Mouse (Mus musculus): ENCODE results near the gene Ubl7. TPM values are rescaled to one million over a fixed set of nuclear protein-coding genes. Genes with fewer than 3 reads are reported as not detected.

Gene Ubl7
- polyA plus RNA-seq, 1 experiment = 67.3 TPM

- peak overlapping the region; percentile 73 for H3K27ac ChIP-seq (replicated peaks; ENCODE audit: low read depth, low read length)
- H3K4me3 ChIP-seq (ENCODE audit: insufficient read depth, low read depth, low read length) = no peak overlapping the region
- peaks cover 38% of the 10 kb centered on the region for H3K4me1 ChIP-seq (ENCODE audit: control insufficient read depth, insufficient read depth, insufficient read length, low read length)
Observed at GRCm38 (mm10) chr9:57961863-57962778, 51.3 kb downstream of the Ubl7 start.

GRCm38 (mm10) chr9:57963249-57963997 is 52.6 kb downstream of the Ubl7 start:
- Histone ChIP-seq H3K4me1 (ENCODE audit: control insufficient read depth, insufficient read depth, insufficient read length, low read length) (peaks cover 46% of the 10 kb centered on the region), H3K4me3 (ENCODE audit: insufficient read depth, low read depth, low read length) (no peak overlapping the region), H3K27ac (replicated peaks; ENCODE audit: low read depth, low read length) (peak overlapping the region; percentile 95)

GRCm38 (mm10) chr9:57963998-57964395 is 53.2 kb downstream of the Ubl7 start:
- no peak overlapping the region for H3K4me3 ChIP-seq (ENCODE audit: insufficient read depth, low read depth, low read length)
- peak overlapping the region; percentile 95 for H3K27ac ChIP-seq (replicated peaks; ENCODE audit: low read depth, low read length)
- peaks cover 49% of the 10 kb centered on the region for H3K4me1 ChIP-seq (ENCODE audit: control insufficient read depth, insufficient read depth, insufficient read length, low read length)

- peak overlapping the region; percentile 95 for H3K27ac ChIP-seq (replicated peaks; ENCODE audit: low read depth, low read length)
Observed at GRCm38 (mm10) chr9:57964528-57965250, 53.9 kb downstream of the Ubl7 start.

DNA sequence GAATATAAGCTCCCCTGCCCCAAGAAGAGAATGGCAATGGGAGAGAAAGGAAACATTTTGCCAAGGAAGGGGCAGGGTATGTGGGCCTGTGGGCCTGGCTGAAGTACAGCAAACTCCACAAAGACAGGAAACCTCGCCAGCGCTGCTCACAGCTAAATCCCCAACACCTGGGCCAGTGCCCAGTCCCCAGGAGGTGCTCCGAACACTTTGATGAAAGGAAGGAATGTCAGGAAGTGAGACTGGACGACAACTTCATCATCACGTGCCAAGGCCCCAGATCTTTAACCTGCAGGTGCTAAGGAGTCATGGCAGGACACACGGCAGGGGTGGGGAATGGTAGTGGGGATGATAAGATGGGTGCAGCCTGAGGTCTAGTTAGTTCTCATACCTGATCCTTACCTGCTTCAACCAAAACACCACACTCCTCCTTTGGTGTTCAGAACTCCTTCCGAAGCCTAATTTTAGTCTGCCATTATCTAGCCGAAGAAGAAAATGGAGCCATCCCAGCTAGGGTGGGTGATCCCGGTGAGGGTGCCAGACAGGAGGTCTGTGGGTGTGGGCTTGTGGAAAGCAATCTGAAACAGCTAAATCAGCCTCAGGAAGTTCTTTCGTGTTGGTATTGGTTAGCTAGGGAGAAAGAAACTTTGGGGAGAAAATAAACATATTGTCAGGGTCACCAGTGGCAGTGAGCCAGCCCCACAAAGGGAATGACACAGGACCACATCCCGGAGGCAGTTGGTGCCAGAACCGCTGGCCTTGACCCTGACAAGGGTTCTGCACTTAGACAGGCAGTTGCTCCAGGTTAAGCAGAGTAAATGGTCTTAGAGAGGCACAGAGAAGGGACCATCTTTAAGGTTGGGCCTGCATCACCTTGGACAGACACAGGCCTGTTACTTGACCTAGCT is 54.8 kb downstream of the Ubl7 start:
- Histone ChIP-seq H3K4me3 (ENCODE audit: insufficient read depth, low read depth, low read length) (no peak overlapping the region), H3K27ac (replicated peaks; ENCODE audit: low read depth, low read length) (peak overlapping the region; percentile 95), H3K4me1 (ENCODE audit: control insufficient read depth, insufficient read depth, insufficient read length, low read length) (peaks cover 59% of the 10 kb centered on the region)

More at GRCm38 (mm10) chr9:57964528-57965250, 53.9 kb downstream of the Ubl7 start:
- no peak overlapping the region for H3K4me3 ChIP-seq (ENCODE audit: insufficient read depth, low read depth, low read length)
- peaks cover 54% of the 10 kb centered on the region for H3K4me1 ChIP-seq (ENCODE audit: control insufficient read depth, insufficient read depth, insufficient read length, low read length)

DNA sequence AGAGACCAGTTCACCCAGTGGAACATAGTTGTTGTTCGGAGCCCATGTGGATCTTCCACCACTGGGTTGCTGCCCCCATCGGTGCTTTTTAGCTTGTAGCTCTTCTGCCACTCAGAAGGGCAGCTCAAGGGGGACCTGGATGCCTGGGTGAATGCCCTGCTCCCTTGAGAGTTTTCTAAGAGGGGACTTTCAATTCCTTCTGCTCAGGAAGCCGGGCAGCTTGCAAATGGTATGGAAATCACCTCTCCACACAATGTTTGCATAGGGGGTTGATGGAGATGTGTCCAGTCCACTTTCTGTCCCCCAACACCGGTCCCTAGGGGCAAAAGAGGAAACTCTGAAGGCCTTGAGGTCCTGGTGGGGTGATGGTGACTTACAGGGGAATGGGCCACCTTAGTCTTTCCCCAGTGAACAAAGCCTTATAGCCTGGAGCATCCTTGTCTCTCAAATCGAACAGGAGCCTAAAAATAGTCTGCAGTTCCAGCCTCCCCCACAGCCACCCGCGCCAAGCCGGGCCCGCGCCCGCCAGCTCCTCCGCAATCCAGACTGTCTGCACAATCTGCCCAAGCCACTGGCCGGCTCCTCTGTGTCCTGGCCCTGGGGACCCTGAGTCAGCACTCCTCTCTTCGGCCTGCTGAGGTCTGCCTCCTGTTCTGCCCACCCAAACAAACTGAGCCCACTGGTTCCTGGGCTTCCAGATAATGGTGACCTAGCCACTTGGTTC is 56.6 kb downstream of the Ubl7 start:
- Histone ChIP-seq H3K4me1 (ENCODE audit: control insufficient read depth, insufficient read depth, insufficient read length, low read length) (peaks cover 67% of the 10 kb centered on the region), H3K27ac (replicated peaks; ENCODE audit: low read depth, low read length) (peak overlapping the region; percentile 98), H3K4me3 (ENCODE audit: insufficient read depth, low read depth, low read length) (no peak overlapping the region)

DNA sequence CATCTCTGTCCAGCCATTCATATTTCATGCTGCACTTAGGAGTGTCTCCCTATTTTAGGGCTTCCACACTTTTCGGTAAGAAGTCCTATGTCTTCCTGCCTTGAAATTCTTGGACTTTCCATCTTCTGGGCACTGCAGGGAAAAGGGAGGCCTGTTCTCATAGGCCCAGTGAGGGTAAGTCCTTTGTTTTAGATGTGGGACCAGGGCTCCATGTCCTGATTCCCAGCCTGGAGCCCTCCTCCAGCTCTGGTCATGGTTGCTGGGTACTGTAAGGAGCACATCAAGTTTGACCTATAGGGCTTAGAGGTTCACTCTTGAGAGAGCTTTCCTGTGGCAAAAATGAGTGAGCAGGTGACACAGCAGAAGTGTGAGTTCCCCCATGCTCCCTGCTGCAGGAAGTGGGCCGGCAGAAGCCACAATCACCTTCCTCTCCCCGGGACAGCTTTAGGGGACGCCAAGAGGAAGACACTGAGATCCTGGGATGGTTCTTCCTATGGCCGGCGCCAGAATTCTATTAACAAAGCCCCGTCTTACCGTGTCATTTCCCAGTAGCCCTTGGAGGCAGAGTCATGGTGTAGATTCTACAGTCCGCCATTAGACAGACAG is 57.5 kb downstream of the Ubl7 start:
- Histone ChIP-seq H3K4me1 (ENCODE audit: control insufficient read depth, insufficient read depth, insufficient read length, low read length) (peaks cover 66% of the 10 kb centered on the region), H3K27ac (replicated peaks; ENCODE audit: low read depth, low read length) (peak overlapping the region; percentile 98), H3K4me3 (ENCODE audit: insufficient read depth, low read depth, low read length) (no peak overlapping the region)

GRCm38 (mm10) chr9:57968783-57969542 is 58.2 kb downstream of the Ubl7 start:
- Histone ChIP-seq H3K4me3 (ENCODE audit: insufficient read depth, low read depth, low read length) (no peak overlapping the region), H3K27ac (replicated peaks; ENCODE audit: low read depth, low read length) (peak overlapping the region; percentile 98), H3K4me1 (ENCODE audit: control insufficient read depth, insufficient read depth, insufficient read length, low read length) (peaks cover 71% of the 10 kb centered on the region)

- Histone ChIP-seq H3K4me3 (ENCODE audit: insufficient read depth, low read depth, low read length) (no peak overlapping the region), H3K4me1 (ENCODE audit: control insufficient read depth, insufficient read depth, insufficient read length, low read length) (peaks cover 72% of the 10 kb centered on the region), H3K27ac (replicated peaks; ENCODE audit: low read depth, low read length) (peak overlapping the region; percentile 98)
Observed at GRCm38 (mm10) chr9:57969736-57970495, 59.1 kb downstream of the Ubl7 start.

- Histone ChIP-seq H3K4me1 (ENCODE audit: control insufficient read depth, insufficient read depth, insufficient read length, low read length) (peaks cover 62% of the 10 kb centered on the region), H3K4me3 (ENCODE audit: insufficient read depth, low read depth, low read length) (no peak overlapping the region), H3K27ac (replicated peaks; ENCODE audit: low read depth, low read length) (peak overlapping the region; percentile 96)
Observed at GRCm38 (mm10) chr9:57971413-57971812, 60.6 kb downstream of the Ubl7 start.

DNA sequence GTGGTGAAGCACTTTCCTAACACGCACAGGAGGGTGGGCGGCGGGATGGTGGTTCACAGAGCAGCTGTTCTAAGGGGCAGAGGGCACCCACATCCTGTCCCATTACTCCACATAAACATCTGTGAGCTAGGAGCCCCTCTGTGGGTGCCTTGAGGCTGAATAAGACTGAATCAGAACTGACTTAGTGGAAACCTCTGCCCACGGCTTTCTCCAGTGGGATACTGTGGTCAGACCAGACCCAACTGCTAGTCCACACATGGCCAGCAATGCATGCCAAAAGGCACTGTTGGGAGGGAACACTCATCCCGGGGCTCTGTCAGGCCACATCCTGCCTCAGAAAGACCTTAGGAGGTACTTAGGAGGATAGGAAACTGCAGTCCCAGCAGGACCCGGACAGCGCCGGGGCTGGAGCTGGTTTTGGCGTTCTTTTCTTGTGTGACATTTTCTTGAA is 61.4 kb downstream of the Ubl7 start:
- peak overlapping the region; percentile 25; the same call in 1 of the 2 replicates for H3K4me3 ChIP-seq (ENCODE audit: insufficient read depth, low read depth, low read length)
- peaks cover 60% of the 10 kb centered on the region for H3K4me1 ChIP-seq (ENCODE audit: control insufficient read depth, insufficient read depth, insufficient read length, low read length)
- peak overlapping the region; percentile 96 for H3K27ac ChIP-seq (replicated peaks; ENCODE audit: low read depth, low read length)

DNA sequence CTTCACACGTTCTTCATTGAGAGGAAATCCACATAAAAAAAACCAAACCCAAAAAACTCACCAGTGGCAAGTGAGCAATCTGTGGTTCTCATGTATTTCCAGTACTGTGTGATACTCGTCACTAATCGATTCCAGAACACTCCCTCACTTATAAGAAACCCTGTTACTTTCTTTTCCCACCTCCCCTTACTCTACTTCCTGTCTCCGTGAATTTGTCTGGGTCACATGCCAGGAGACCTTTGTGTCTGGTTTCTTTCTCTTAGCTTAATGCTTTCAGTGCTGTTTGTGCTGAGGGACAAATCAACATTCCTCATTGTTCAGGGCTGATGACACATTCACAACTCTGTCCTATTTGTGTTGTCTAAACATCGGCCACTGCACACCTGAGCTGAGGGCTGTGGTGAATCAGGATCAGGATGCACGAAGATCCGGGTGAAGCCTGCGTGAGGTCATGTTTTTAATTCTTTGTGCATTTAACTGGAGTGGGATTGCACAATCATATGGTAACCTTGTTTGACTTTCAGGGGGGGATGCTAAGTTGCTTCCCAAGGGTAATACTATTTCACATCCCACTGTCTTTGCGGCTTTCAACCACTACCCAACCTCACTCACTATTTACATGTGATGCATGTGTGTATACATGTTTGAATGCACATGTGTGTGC is 62.1 kb downstream of the Ubl7 start:
- H3K4me1 ChIP-seq (ENCODE audit: control insufficient read depth, insufficient read depth, insufficient read length, low read length) = peaks cover 53% of the 10 kb centered on the region
- peak overlapping the region; percentile 96 for H3K27ac ChIP-seq (replicated peaks; ENCODE audit: low read depth, low read length)
- no peak overlapping the region for H3K4me3 ChIP-seq (ENCODE audit: insufficient read depth, low read depth, low read length)

All from brown adipose tissue, adult 24 weeks (tissue).